Mouse (Mus musculus): ENCODE data around the gene Nr1d1.
A peak's percentile ranks its signal among the peaks of the same experiment; 100 is the strongest.

GRCm38 (mm10) chr11:98750351-98751201, 24.6 kb downstream of the Nr1d1 start:
- TF ChIP-seq CTCF (IDR thresholded peaks at IDR 0.05) (peak; percentile 41), EP300 (IDR thresholded peaks at IDR 0.05) (peak; percentile 31)
